17 mouse cellular contexts compared by ENCODE assay signal in the genomic region with DNA sequence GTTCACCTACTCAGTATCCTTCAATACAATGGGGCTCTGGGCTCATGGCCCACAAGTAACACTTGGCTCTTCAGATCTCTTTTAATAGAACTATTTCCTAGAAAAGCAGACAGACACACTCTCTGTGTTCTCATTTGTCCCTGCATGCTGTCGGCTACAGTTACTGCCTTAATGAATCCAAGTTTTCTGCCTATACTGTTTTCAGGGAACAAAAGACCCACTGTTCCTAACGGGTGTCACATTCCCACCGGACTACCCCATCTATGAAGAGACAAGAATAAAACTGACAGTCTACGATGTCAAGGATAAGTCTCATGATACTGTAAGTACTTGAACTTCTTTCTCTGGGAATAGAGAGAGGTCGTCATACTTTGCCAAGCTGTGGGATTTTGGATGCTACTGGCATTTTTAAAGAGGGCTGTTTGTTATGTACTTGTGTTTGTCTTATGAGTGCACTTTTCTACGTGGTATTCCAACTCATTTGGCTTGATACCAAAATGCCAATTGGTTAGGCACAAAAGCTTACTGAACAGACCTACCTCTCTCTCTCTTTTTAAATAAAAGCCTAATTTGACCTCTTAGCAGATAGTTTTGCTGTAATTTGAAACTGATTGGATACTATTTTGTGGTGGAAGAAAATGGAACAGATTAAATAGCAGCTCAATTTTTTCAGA.
A peak's percentile ranks its signal among the peaks of the same experiment; 100 is the strongest.
DNase-seq lines count a peak whose midpoint lies in the region; ATAC-seq lines count a peak whose summit lies in the region.
"Had no signal": no experiment of that assay in that cellular context is flagged by ENCODE, and none has a peak within 500 bp of the region (broad histone marks: within the 10 kb centered on the region; RNA-seq: fewer than 3 reads in every experiment).

No protein-coding gene starts in this region.

- no peaks in the 10 kb centered on the region for H3K9me3 ChIP-seq in heart, embryonic 16.5 days (replicated peaks; ENCODE audit: control insufficient read depth, low read length)
- no peaks in the 10 kb centered on the region for H3K9me3 ChIP-seq in embryonic facial prominence, embryonic 10.5 days
- H3K9me3 ChIP-seq: embryonic facial prominence, embryonic 15.5 days; heart, embryonic 12.5 days had no signal

- no peak overlapping the region for H3K9ac ChIP-seq in heart, embryonic 16.5 days (ENCODE audit: low read length)
- H3K9ac ChIP-seq: embryonic facial prominence, embryonic 15.5 days; heart, embryonic 12.5 days; liver, embryonic 14.5 days had no signal

- peaks cover 14% of the 10 kb centered on the region for H3K4me1 ChIP-seq in heart, embryonic 16.5 days (ENCODE audit: control insufficient read depth, insufficient read depth, low read length)
- H3K4me1 ChIP-seq in embryonic facial prominence, embryonic 10.5 days, result peaks cover 55% of the 10 kb centered on the region

- no peak for DNase-seq in heart, adult 11 months
- DNase-seq in CD4-positive helper T cell, adult 2 months (ENCODE audit: low read depth, low spot score), result peak; percentile 26
- peak; percentile 22 for DNase-seq in embryonic facial prominence, embryonic 10.5 days (ENCODE audit: low spot score)
- peak; percentile 60 for DNase-seq in induced T-regulatory cell, adult 2 months (ENCODE audit: low read depth)
- no peak for DNase-seq in cerebellum, postnatal 14 days
- no peak for DNase-seq in right cerebral cortex, adult 18-20 months
- DNase-seq: adrenal gland, postnatal 25 days; kidney, adult 8-10 months; left cerebral cortex, postnatal 4 days; right cerebral cortex, postnatal 4 days; thymus, postnatal 36 days had no signal

- H3K4me2 ChIP-seq in heart, embryonic 16.5 days (ENCODE audit: low read depth, low read length), result no peak overlapping the region
- H3K4me2 ChIP-seq: embryonic facial prominence, embryonic 15.5 days; heart, embryonic 12.5 days had no signal

- H3K27me3 ChIP-seq in heart, embryonic 16.5 days (ENCODE audit: control insufficient read depth, insufficient read depth, low read length), result no peaks in the 10 kb centered on the region
- no peaks in the 10 kb centered on the region for H3K27me3 ChIP-seq in embryonic facial prominence, embryonic 10.5 days (replicated peaks; ENCODE audit: low read depth, poor library complexity, severe bottlenecking)
- H3K27me3 ChIP-seq: CH12.LX; embryonic facial prominence, embryonic 15.5 days; heart, embryonic 12.5 days had no signal

- 46% methylated on average over 6 of the region's 6 CpGs for WGBS in heart, embryonic 16.5 days
- WGBS in embryonic facial prominence, embryonic 10.5 days, result 32% methylated on average over 6 of the region's 6 CpGs

- H3K27ac ChIP-seq in heart, embryonic 16.5 days (ENCODE audit: low read length), result 0 out of 2 replicates have a peak overlapping the region, but pooled peaks have one; percentile 29
- peak overlapping the region; percentile 24; the same call in 1 of the 2 replicates for H3K27ac ChIP-seq in embryonic facial prominence, embryonic 10.5 days (replicated peaks)
- H3K27ac ChIP-seq: embryonic facial prominence, embryonic 15.5 days; liver, embryonic 14.5 days; macrophage had no signal

- no peak for ATAC-seq in heart, embryonic 16.5 days (replicated peaks; ENCODE audit: extremely low read depth, insufficient read depth, low FRiP score)

- H3K4me3 ChIP-seq in heart, embryonic 16.5 days (ENCODE audit: low read length), result no peak overlapping the region
- H3K4me3 ChIP-seq in embryonic facial prominence, embryonic 10.5 days, result no peak overlapping the region
- H3K4me3 ChIP-seq: embryonic facial prominence, embryonic 15.5 days; heart, embryonic 12.5 days had no signal

- H3K36me3 ChIP-seq in heart, embryonic 16.5 days (ENCODE audit: control insufficient read depth, insufficient read depth), result no peaks in the 10 kb centered on the region
- H3K36me3 ChIP-seq in embryonic facial prominence, embryonic 10.5 days (replicated peaks), result no peaks in the 10 kb centered on the region
- H3K36me3 ChIP-seq: embryonic facial prominence, embryonic 15.5 days; heart, embryonic 12.5 days had no signal

Comparison
In these comparisons a context has a peak if more than half of its experiments do, and no peak if none do; other contexts are left out.
1. DNase-seq: peak in CD4-positive helper T cell, adult 2 months (single experiment), embryonic facial prominence, embryonic 10.5 days (single experiment) and induced T-regulatory cell, adult 2 months (single experiment); none in heart, adult 11 months (single experiment), cerebellum, postnatal 14 days (0 of 2) and right cerebral cortex, adult 18-20 months (single experiment).